Mouse (Mus musculus) erythroblast, embryonic 14.5 days (primary cell): ENCODE data around the gene Cyp4x1.

ENCODE experiments used
- GATA1 ChIP-seq: IDR thresholded peaks from 2 replicates; pipeline ENCODE4 v1.6.1; 2012; ENCODE audit warnings: low read length, inconsistent platforms, mixed read lengths
- TAL1 ChIP-seq: IDR thresholded peaks from 3 replicates; pipeline ENCODE4 v1.6.1; 2012; ENCODE audit warnings: low read length, inconsistent platforms, mixed read lengths

DNA sequence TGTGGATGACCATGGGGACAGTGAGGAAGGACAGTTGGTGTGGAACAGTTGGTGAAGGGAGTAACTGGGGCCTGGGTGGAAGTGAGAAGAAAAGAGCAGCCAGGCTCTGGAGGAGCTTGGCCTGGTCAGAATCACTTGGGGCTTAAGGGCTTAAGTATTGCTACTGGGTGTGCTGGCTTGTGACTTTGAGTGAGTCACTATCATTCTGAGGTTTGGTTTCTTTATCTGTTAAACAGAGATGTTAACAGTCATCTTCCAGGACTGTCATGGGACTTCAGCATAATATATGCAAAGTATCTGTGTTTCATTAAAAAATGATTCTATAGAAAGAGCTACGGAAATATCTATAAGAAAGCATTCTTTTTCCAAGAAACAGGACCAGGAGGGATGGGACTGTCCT lies 59.3 kb downstream of the Cyp4x1 start:
- TF ChIP-seq GATA1 (no peak), TAL1 (no peak)
